Mouse (Mus musculus) neural tube, embryonic 11.5 days (tissue): Measurements from ENCODE around the gene Ctnna2. TPM values are rescaled to one million over a fixed set of nuclear protein-coding genes. Genes with fewer than 3 reads are reported as not detected.

Experiments used
- ATAC-seq: fragments of 200-750 bp; cut with Nextera tagmentation; 2 replicates; pipeline ENCODE4 v1.8.0; 2017; ENCODE audit warnings: moderate number of reproducible peaks, mild to moderate bottlenecking, moderate TSS enrichment, moderate library complexity; ENCODE audit not compliant: insufficient read depth, low FRiP score, low TSS enrichment
- DNase-seq: peaks from one replicate; pipeline ENCODE4 v3.0.0-alpha.2; 2015; ENCODE audit warnings: low spot score
- H3K27ac ChIP-seq: fragments of 300-500 bp; sonication (generic); 2 replicates; pipeline ENCODE4 v1.5.1; 2014; ENCODE audit warnings: low read depth, mild to moderate bottlenecking, low read length
- H3K27me3 ChIP-seq: fragments of 300-500 bp; sonication (generic); 2 replicates; pipeline ENCODE4 v1.6.1; 2014; ENCODE audit warnings: mild to moderate bottlenecking, low read length, mixed read lengths; ENCODE audit not compliant: control insufficient read depth, insufficient read depth
- H3K36me3 ChIP-seq: fragments of 300-500 bp; sonication (generic); 2 replicates; pipeline ENCODE4 v1.6.1; 2014; ENCODE audit warnings: mild to moderate bottlenecking, low read length, moderate library complexity, mixed read lengths; ENCODE audit not compliant: control insufficient read depth, insufficient read depth
- H3K4me1 ChIP-seq: fragments of 300-500 bp; sonication (generic); 2 replicates; pipeline ENCODE4 v1.6.1; 2014; ENCODE audit warnings: low read length, mixed read lengths; ENCODE audit not compliant: control insufficient read depth, insufficient read depth
- H3K4me2 ChIP-seq: fragments of 300-500 bp; sonication (generic); 2 replicates; pipeline ENCODE4 v1.6.1; 2014; ENCODE audit warnings: low read depth, mild to moderate bottlenecking, moderate library complexity
- H3K4me3 ChIP-seq: fragments of 300-500 bp; sonication (generic); 2 replicates; pipeline ENCODE4 v1.5.1; 2014; ENCODE audit warnings: low read depth, low read length
- H3K9ac ChIP-seq: fragments of 300-500 bp; sonication (generic); 2 replicates; pipeline ENCODE4 v1.6.1; 2014; ENCODE audit warnings: mild to moderate bottlenecking, low read length
- H3K9me3 ChIP-seq: fragments of 300-500 bp; sonication (generic); 2 replicates; pipeline ENCODE4 v1.6.1; 2016; ENCODE audit warnings: low read length; ENCODE audit not compliant: control insufficient read depth
- WGBS: fragments of 180-500 bp; shearing (Covaris S2); extraction: QIAGEN DNeasy Blood & Tissue Kit; methylation state at CpG from one replicate; pipeline ENCODE4 v1.1.7; 2014; 5-methylcytosine and 5-hydroxymethylcytosine counted together
- polyA plus RNA-seq: library from polyadenylated mRNA; unstranded; fragments of >200 nt; fragmentation: Nextera tagmentation; extraction: Ambion mirVana; gene quantifications from 2 replicates; pipeline ENCODE4 v1.2.1, GENCODE M21; 2014

Ctnna2 gene
- polyA plus RNA-seq, 1 experiment from 2014 or later, result 54.7 TPM

DNA sequence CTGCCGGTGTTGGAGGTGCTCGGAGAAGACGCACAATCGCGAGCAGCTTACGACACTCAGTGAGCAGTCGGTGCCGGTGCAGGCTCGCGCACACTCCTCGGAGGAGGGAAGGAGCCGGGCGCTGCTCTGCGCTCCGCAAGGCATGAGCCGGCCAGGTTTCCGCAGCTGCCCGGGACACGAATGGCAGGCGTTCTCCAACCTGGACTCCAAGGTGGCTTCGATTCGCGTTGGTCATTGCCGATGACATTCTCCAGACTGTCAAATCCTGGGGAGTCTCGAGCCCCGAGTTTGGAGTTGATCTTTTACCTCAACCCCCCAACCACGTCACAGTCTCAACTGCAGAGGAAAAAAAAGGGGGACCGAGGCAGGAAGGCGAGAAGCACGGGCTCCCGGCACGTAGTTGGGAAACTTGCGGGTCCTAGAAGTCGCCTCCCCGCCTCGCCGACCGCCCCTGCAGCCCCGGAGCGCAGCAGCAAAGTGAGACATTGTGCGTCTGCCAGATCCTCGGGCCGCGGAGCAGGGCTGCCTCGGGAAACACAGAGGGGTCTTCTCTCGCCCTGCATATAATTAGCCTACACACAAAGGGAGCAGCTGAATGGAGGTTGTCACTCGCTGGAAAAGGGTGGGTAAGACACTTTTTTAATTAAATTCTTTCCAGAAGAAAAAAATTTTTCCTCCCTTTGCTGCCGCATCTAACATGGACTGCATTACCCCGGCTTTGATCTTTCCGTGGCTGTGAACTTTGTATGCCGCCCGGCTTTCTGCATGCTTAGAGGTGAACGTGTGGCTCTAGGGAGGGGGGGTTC lies 736.7 kb downstream of the Ctnna2 start, which contains the start of gene Lrrtm1:
Gene Lrrtm1, plus strand, starts transcription at position 89 of the 806 bp plus-strand sequence.
- peak; percentile 91 for ATAC-seq
- no peaks in the 10 kb centered on the region for H3K9me3 ChIP-seq
- peaks cover 17% of the 10 kb centered on the region for H3K27me3 ChIP-seq
- peak within 1 kb of the TSS; percentile 21; the same call in 1 of the 2 replicates for H3K27ac ChIP-seq
- peak within 1 kb of the TSS; percentile 41 for H3K4me3 ChIP-seq
- H3K36me3 ChIP-seq, result no peaks in the 10 kb centered on the region
- WGBS, result under 1% methylated on average over 50 of the region's 53 CpGs
- peak; percentile 83 for DNase-seq
- H3K4me2 ChIP-seq, result peak within 1 kb of the TSS; percentile 86
- H3K9ac ChIP-seq, result peak within 1 kb of the TSS; percentile 53
- peaks cover 9% of the 10 kb centered on the region for H3K4me1 ChIP-seq

DNA sequence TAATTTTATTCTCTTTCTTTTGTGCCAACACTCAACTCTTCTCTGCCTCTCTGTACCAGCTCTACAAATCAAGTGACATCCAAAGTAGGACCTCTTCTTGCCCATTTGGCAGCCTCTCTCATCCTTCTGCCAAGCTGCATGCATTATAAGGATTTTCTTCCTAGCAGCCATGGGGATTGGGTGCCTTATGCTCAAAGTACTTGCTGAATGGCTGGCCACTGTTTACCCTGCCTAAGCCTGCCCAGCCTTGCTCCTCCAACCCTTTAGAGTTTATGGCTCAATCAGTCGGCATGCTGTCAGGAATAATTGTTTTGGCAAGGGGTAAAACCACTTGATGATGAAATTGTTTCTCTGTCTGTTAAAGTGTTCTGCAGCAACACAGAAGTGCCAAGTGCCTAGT lies 739.1 kb downstream of the Ctnna2 start:
- no peak overlapping the region for H3K4me3 ChIP-seq
- no peaks in the 10 kb centered on the region for H3K36me3 ChIP-seq
- ATAC-seq (no peak), DNase-seq (no peak)
- H3K9ac ChIP-seq, result no peak overlapping the region
- no peaks in the 10 kb centered on the region for H3K9me3 ChIP-seq
- no peak overlapping the region for H3K4me2 ChIP-seq
- H3K4me1 ChIP-seq, result peaks cover 9% of the 10 kb centered on the region
- peaks cover 17% of the 10 kb centered on the region for H3K27me3 ChIP-seq
- H3K27ac ChIP-seq, result no peak overlapping the region
- 10% methylated on average over 1 of the region's 1 CpGs for WGBS

DNA sequence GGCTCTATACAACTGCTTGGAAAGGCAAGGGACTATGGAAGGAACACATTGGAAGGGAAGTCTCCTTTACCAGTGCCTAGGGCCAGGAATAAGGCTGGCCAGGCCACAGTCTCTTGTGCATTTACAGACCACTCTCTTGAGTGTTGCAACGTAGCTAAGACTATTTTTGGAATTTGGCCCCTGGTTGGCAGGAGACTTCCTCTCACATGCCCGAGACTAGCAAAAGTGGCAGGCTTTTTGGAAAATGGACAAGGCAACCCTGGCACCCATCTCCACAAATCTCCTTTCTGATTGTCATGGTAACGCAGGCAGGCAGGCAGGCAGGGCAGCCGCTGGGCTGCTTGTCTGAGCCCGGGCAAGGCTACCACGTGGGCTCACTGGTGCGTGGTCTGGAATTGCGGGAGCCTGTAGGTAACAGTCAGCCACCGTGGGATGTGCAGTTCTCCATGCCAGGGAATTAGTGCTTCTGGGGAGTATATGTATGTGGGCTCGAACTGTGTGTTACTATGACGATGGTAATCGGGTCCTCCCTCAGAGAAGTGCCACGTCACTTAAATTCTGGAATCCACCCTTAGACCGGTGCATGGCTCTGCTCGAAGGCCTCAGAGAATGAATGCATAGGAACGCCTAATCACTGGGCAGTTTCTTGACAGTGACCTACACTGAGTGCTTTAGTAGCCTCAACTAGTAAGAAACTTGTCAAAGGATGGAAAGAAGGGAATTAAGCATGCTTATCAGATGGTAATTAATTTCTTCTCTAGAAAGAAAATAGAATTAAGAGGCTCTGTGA lies 756.5 kb downstream of the Ctnna2 start:
- H3K4me1 ChIP-seq, result no peaks in the 10 kb centered on the region
- peak; percentile 77 for ATAC-seq
- no peak overlapping the region for H3K4me3 ChIP-seq
- 64% methylated on average over 16 of the region's 16 CpGs for WGBS
- no peaks in the 10 kb centered on the region for H3K36me3 ChIP-seq
- no peak overlapping the region for H3K4me2 ChIP-seq
- H3K9me3 ChIP-seq, result no peaks in the 10 kb centered on the region
- peak; percentile 46 for DNase-seq
- H3K27ac ChIP-seq, result no peak overlapping the region
- H3K27me3 ChIP-seq, result no peaks in the 10 kb centered on the region
- no peak overlapping the region for H3K9ac ChIP-seq

DNA sequence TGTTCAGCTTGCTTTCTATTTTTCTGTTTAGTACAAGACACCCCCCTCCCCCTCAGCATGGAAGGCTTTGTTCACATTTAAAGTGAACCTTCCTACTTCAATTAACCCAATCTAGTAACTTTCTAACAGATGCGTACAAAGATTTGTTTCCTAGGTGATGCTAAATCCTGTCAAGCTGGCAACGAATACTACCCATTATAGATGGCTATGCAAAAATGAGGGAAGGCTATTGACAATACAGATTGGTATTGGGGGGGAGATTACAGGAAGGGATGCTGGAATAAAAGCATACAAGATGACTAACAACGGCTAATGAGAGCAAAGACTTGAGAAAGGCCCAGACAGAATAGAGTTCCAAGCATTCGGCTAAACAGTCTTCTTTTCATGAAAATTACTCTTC lies 758.7 kb downstream of the Ctnna2 start:
- Histone ChIP-seq H3K4me1 (no peaks in the 10 kb centered on the region), H3K36me3 (no peaks in the 10 kb centered on the region), H3K4me2 (no peak overlapping the region), H3K27ac (no peak overlapping the region), H3K9ac (no peak overlapping the region), H3K9me3 (no peaks in the 10 kb centered on the region), H3K27me3 (no peaks in the 10 kb centered on the region), H3K4me3 (no peak overlapping the region)
- WGBS, result 63% methylated on average over 4 of the region's 4 CpGs
- ATAC-seq, result no peak
- no peak for DNase-seq

DNA sequence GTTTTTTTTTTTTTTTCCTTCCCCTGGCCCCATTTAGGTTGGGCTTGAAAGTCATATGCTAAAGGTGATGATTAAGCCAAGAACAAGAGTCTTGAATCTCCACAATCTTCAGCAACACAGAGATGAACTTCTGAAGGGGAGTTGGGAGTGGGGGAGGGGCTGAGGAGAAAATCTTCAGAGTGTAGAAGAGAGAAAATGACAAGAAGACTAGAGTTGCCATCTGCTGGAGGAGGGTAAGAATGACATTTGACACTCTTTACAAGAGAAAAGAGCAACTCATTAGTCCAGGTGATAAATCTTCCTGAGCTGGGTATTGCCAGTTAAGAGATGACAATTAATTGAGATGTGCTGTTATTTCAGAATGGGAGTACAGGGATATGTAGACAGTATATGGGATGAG lies 760.6 kb downstream of the Ctnna2 start:
- Histone ChIP-seq H3K4me2 (no peak overlapping the region), H3K4me1 (peaks cover 8% of the 10 kb centered on the region), H3K27ac (no peak overlapping the region), H3K36me3 (no peaks in the 10 kb centered on the region), H3K4me3 (no peak overlapping the region), H3K9ac (no peak overlapping the region), H3K9me3 (no peaks in the 10 kb centered on the region), H3K27me3 (no peaks in the 10 kb centered on the region)
- DNase-seq (peak; percentile 63), ATAC-seq (no peak)

DNA sequence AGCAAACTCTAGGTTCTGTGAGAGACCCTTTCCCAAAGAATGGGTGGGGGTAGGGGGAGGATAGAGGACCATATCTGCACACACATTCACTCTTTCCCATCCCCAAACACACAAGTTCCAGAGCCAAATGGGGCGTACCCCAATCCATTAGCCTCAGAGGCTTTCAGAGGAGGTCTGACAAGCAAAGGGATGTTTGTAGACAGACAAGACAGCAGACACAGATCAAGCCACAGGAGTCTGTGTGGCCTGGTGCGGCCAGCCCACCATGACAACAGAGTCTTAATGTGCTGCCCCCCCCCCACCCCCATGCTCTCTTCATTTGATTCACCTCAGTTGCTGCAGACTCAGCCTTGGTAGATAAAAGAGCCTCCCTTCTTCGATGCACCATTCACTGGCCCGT lies 764.2 kb downstream of the Ctnna2 start:
- WGBS, result 37% methylated on average over 4 of the region's 4 CpGs
- Histone ChIP-seq H3K4me1 (peaks cover 17% of the 10 kb centered on the region), H3K36me3 (no peaks in the 10 kb centered on the region), H3K4me2 (no peak overlapping the region), H3K9me3 (no peaks in the 10 kb centered on the region), H3K27me3 (no peaks in the 10 kb centered on the region), H3K9ac (no peak overlapping the region), H3K4me3 (no peak overlapping the region), H3K27ac (no peak overlapping the region)
- DNase-seq (no peak), ATAC-seq (peak; percentile 28; the same call in 1 of the 2 replicates)

DNA sequence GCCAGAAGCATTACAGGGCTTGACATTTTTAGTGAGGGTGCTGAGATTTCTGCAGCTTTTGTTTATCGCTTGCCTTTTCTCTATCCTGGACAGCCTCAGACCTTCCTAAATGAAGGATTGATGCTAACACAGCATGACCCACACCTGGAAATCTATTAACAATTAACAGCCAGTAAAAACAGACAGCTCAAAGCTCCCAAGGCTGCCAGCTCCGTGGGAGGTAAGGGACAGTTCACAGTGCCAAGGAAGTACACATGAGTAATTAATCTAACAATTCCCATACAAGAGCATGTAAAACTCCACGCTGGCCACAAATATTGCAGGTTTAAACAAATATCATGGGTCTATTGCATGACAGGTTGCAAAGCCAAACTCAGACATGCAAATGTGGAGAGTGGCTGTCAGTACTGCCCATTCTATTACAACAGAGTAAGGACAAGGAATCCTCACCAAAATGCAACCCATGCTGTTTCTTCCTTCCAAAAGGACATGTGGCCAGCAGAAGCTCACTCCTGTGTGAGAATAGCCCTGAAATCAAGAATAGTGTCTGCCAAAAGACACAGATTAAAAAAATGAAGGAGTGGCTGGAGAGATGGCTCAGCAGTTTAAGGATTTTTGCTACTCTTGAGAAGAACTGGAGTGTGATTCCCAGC lies 765.6 kb downstream of the Ctnna2 start:
- DNase-seq, result peak; percentile 31
- H3K9me3 ChIP-seq, result no peaks in the 10 kb centered on the region
- H3K9ac ChIP-seq, result no peak overlapping the region
- 3% methylated on average over 3 of the region's 3 CpGs for WGBS
- ATAC-seq, result peak; percentile 83
- no peak overlapping the region for H3K4me2 ChIP-seq
- H3K4me1 ChIP-seq, result peaks cover 17% of the 10 kb centered on the region
- no peak overlapping the region for H3K4me3 ChIP-seq
- no peaks in the 10 kb centered on the region for H3K36me3 ChIP-seq
- H3K27ac ChIP-seq, result no peak overlapping the region
- H3K27me3 ChIP-seq, result no peaks in the 10 kb centered on the region

DNA sequence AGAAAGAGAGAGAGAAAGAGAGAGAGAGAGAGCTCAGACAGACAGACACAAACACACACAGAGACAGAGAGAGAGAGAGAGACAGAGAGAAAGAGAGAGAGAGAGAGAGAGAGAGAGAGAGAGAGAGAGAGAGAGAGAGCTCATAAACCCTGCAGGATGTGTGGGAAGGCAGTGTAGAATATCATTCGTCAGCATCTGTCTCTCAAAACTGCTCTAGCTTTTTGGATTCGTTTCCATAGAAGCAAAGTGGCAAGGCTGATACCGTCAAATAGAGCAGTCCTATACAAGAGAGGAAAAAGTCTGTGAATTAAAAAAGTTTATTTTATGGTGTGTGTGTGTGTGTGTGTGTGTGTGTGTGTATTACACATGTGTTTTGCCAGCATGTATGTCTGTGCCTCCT lies 769.6 kb downstream of the Ctnna2 start:
- Histone ChIP-seq H3K4me2 (no peak overlapping the region), H3K4me3 (no peak overlapping the region), H3K9ac (no peak overlapping the region), H3K27me3 (no peaks in the 10 kb centered on the region), H3K27ac (no peak overlapping the region), H3K9me3 (no peaks in the 10 kb centered on the region), H3K36me3 (no peaks in the 10 kb centered on the region), H3K4me1 (peaks cover 12% of the 10 kb centered on the region; the same call in 1 of the 2 replicates)
- ATAC-seq (no peak), DNase-seq (no peak)
- 80% methylated on average over 3 of the region's 3 CpGs for WGBS
